Mouse (Mus musculus) lung, postnatal 0 days (tissue): ENCODE measurements around the gene Vrk3.

Source experiments
- CTCF ChIP-seq: IDR thresholded peaks from 2 replicates; pipeline ENCODE4 v1.5.1; 2016; ENCODE audit warnings: antibody characterized with exemption, mild to moderate bottlenecking
- EP300 ChIP-seq: IDR thresholded peaks from 2 replicates; pipeline ENCODE4 v1.6.1; 2016; ENCODE audit warnings: antibody characterized with exemption, mild to moderate bottlenecking, control low read depth

DNA sequence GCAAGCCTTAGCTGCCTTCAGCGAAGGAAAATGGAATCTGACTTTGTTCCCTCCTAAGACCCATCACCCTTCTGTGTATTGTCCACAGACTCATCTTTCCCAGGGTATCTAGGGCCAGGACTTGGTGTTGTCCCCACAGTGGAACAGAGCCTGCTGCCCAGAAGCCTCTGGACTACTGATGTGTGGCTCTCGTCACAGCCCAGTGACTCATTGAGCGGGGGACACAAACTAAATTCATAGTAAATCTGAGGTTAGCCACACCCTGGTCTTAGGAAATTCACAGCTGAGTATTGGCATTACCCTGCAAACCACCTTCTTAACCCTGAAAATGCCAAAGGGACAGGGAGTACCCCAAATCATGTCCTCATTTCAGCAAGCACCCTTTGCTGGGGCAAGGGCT, 78.6 kb downstream of the Vrk3 start:
- TF ChIP-seq CTCF (no peak), EP300 (no peak)
